8 mouse cellular contexts compared by ENCODE assay signal in the genomic region with DNA sequence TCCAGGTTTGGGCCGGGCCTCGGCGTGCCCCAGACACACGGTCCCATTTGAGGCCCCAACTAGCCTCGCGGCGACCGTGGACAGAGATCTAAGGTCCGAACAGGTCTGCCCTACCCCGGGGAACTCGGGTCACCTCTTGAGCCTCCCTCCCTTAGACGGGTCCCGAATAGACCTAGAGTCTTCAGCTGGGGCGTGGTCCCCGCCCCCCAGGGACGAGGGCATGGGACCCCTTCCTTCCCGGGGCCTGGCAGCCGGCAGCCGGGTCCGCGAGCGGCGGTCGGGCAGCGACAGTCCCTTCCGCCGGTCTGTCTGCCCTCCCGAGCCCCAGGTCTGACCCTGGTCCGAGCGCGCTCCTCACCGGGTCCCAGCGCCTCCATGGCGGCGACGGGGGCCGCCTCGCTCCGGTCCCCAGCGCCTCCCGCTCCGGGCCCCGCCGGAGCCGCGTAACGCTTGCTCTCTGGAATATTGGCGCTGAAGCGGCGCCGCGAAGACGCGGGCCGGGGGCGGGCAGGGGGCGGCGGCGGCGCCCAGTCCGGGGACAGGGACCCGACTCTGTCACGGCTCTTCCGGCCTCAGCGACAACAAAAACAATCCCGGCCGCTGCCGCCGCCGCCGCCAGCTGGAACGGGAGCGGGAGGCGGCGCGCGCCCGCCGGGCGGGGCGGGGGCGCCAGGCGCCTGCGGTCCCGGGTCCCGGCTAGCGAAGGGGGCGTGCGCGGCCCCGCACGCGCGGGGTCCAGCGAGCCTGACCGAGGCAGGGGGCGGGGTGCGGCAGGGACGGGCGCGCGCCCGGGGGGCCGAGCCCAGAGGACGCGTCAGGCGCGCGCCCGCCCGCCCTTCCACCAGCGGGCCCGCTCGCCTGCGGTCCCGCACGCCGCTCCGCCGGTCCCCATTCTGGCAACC. TPM values are rescaled to one million over a fixed set of nuclear protein-coding genes. Genes with fewer than 3 reads are reported as not detected.
DNase-seq lines count a peak whose midpoint lies in the region; ATAC-seq and TF ChIP-seq lines count a peak whose summit lies in the region.

A gene (minus strand): TSS at position 646 of the 902 bp plus-strand sequence.

- peak within 1 kb of the TSS; percentile 91 for H3K4me2 ChIP-seq in forebrain, embryonic 12.5 days
- H3K4me2 ChIP-seq in heart, embryonic 16.5 days (ENCODE audit: low read depth, low read length): peak within 1 kb of the TSS; percentile 96
- H3K4me2 ChIP-seq in liver, postnatal 0 days (ENCODE audit: low read depth, low read length): peak within 1 kb of the TSS; percentile 75
- peak within 1 kb of the TSS; percentile 68 for H3K4me2 ChIP-seq in neural tube, embryonic 13.5 days

- peaks cover 0 to 6% of the 10 kb centered on the region in 2 experiments; a peak in 2 of 4 replicates for H3K36me3 ChIP-seq in MEL (ENCODE audit: control insufficient read depth in 1 of 2, insufficient read depth in 2 of 2, low read length in 2 of 2)
- H3K36me3 ChIP-seq in forebrain, embryonic 12.5 days (replicated peaks): no peaks in the 10 kb centered on the region
- no peaks in the 10 kb centered on the region for H3K36me3 ChIP-seq in heart, embryonic 16.5 days (ENCODE audit: control insufficient read depth, insufficient read depth)
- H3K36me3 ChIP-seq in liver, postnatal 0 days (replicated peaks; ENCODE audit: insufficient read depth, low read length): no peaks in the 10 kb centered on the region
- H3K36me3 ChIP-seq in neural tube, embryonic 13.5 days: no peaks in the 10 kb centered on the region

- H3K4me3 ChIP-seq in MEL (ENCODE audit: control insufficient read depth in 1 of 2, insufficient read depth in 1 of 2, low read depth in 2 of 2, low read length in 2 of 2): peak within 1 kb of the TSS; percentile 68 to 75
- peak within 1 kb of the TSS; percentile 94 for H3K4me3 ChIP-seq in forebrain, embryonic 12.5 days (replicated peaks)
- H3K4me3 ChIP-seq in heart, embryonic 16.5 days (ENCODE audit: low read length): peak within 1 kb of the TSS; percentile 72
- peak within 1 kb of the TSS; percentile 71 for H3K4me3 ChIP-seq in liver, postnatal 0 days (ENCODE audit: low read depth, low read length)
- H3K4me3 ChIP-seq in neural tube, embryonic 13.5 days: peak within 1 kb of the TSS; percentile 56

- peaks cover 2 to 5% of the 10 kb centered on the region in 2 experiments for H3K27me3 ChIP-seq in MEL (ENCODE audit: control insufficient read depth in 1 of 2, insufficient read depth in 2 of 2, low read length in 2 of 2)
- peaks cover 10% of the 10 kb centered on the region; the same call in 1 of the 2 replicates for H3K27me3 ChIP-seq in forebrain, embryonic 12.5 days
- H3K27me3 ChIP-seq in heart, embryonic 16.5 days (ENCODE audit: control insufficient read depth, insufficient read depth, low read length): no peaks in the 10 kb centered on the region
- no peaks in the 10 kb centered on the region for H3K27me3 ChIP-seq in liver, postnatal 0 days (ENCODE audit: insufficient read depth, low read length)
- H3K27me3 ChIP-seq in neural tube, embryonic 13.5 days: 0 out of 2 replicates have a peak, but pooled peaks cover 5% of the 10 kb centered on the region

- H3K4me1 ChIP-seq in MEL (ENCODE audit: control insufficient read depth in 1 of 2, insufficient read depth in 2 of 2, low read length in 2 of 2): peaks cover 2 to 9% of the 10 kb centered on the region in 2 experiments; a peak in 2 of 4 replicates
- H3K4me1 ChIP-seq in forebrain, embryonic 12.5 days: peaks cover 12% of the 10 kb centered on the region
- H3K4me1 ChIP-seq in heart, embryonic 16.5 days (ENCODE audit: control insufficient read depth, insufficient read depth, low read length): peaks cover 6% of the 10 kb centered on the region; the same call in 1 of the 2 replicates
- H3K4me1 ChIP-seq in liver, postnatal 0 days (ENCODE audit: insufficient read depth): peaks cover 6% of the 10 kb centered on the region; the same call in 1 of the 2 replicates
- peaks cover 19% of the 10 kb centered on the region for H3K4me1 ChIP-seq in neural tube, embryonic 13.5 days (replicated peaks)

- TF ChIP-seq POLR2A in MEL (IDR thresholded peaks at IDR 0.05; ENCODE audit: control insufficient read depth in 1 of 2, insufficient read depth in 1 of 2, low read depth in 1 of 2, low read length in 2 of 2, poor library complexity in 1 of 2): no peak

- peak within 1 kb of the TSS; percentile 76 for H3K9ac ChIP-seq in MEL (ENCODE audit: control insufficient read depth, low read depth, low read length, poor library complexity, severe bottlenecking)
- peak within 1 kb of the TSS; percentile 95 for H3K9ac ChIP-seq in forebrain, embryonic 12.5 days
- peak within 1 kb of the TSS; percentile 79 for H3K9ac ChIP-seq in heart, embryonic 16.5 days (ENCODE audit: low read length)
- peak within 1 kb of the TSS; percentile 70 for H3K9ac ChIP-seq in liver, postnatal 0 days (replicated peaks)
- peak within 1 kb of the TSS; percentile 82 for H3K9ac ChIP-seq in neural tube, embryonic 13.5 days

- no peak within 1 kb of the TSS for H3K27ac ChIP-seq in MEL (ENCODE audit: control insufficient read depth, low read depth, low read length)
- H3K27ac ChIP-seq in forebrain, embryonic 12.5 days: peak within 1 kb of the TSS; percentile 71
- H3K27ac ChIP-seq in heart, embryonic 16.5 days (ENCODE audit: low read length): no peak within 1 kb of the TSS
- peak within 1 kb of the TSS; percentile 50 for H3K27ac ChIP-seq in liver, postnatal 0 days (ENCODE audit: low read depth)
- peak within 1 kb of the TSS; percentile 85 for H3K27ac ChIP-seq in neural tube, embryonic 13.5 days (replicated peaks)

- TF ChIP-seq CTCF in MEL (IDR thresholded peaks at IDR 0.05 in 2 of 3, conservative IDR thresholded peaks at IDR 0.05 in 1 of 3; ENCODE audit: control insufficient read depth in 1 of 3, insufficient read depth in 1 of 3, low read depth in 2 of 3, low read length in 3 of 3, poor library complexity in 1 of 3, severe bottlenecking in 1 of 3): no peak
- TF ChIP-seq CTCF in liver, postnatal 0 days (IDR thresholded peaks at IDR 0.05; ENCODE audit: low read depth): no peak

- under 1% methylated on average over 88 of the region's 120 CpGs for WGBS in forebrain, embryonic 12.5 days
- under 1% methylated on average over 118 of the region's 120 CpGs for WGBS in heart, embryonic 16.5 days
- 2% methylated on average over 53 of the region's 120 CpGs for WGBS in liver, postnatal 0 days (ENCODE audit: insufficient replicate concordance)
- under 1% methylated on average over 92 of the region's 120 CpGs for WGBS in neural tube, embryonic 13.5 days

- no peaks in the 10 kb centered on the region for H3K9me3 ChIP-seq in MEL (replicated peaks; ENCODE audit: insufficient read depth, low read length)
- no peaks in the 10 kb centered on the region for H3K9me3 ChIP-seq in forebrain, embryonic 12.5 days
- no peaks in the 10 kb centered on the region for H3K9me3 ChIP-seq in heart, embryonic 16.5 days (replicated peaks; ENCODE audit: control insufficient read depth, low read length)
- H3K9me3 ChIP-seq in liver, postnatal 0 days (ENCODE audit: low read length): no peaks in the 10 kb centered on the region
- H3K9me3 ChIP-seq in neural tube, embryonic 13.5 days: no peaks in the 10 kb centered on the region

- DNase-seq in MEL (ENCODE audit: low read depth, low spot score): peak; percentile 37
- peak; percentile 85 for DNase-seq in kidney, postnatal 14 days
- peak; percentile 72 for DNase-seq in liver, postnatal 0 days
- peak; percentile 5 to 13 for DNase-seq in thymus, postnatal 36 days

- TF ChIP-seq RAD21 in MEL (IDR thresholded peaks at IDR 0.05; ENCODE audit: low read depth, low read length): no peak

- ATAC-seq in cerebellum, adult (ENCODE audit: insufficient number of reproducible peaks, low FRiP score, low TSS enrichment): peak; percentile 84; the same call in 1 of the 2 replicates
- ATAC-seq in forebrain, embryonic 12.5 days (ENCODE audit: low FRiP score): peak; percentile 93
- peak; percentile 91 for ATAC-seq in heart, embryonic 16.5 days (replicated peaks; ENCODE audit: extremely low read depth, insufficient read depth, low FRiP score)
- ATAC-seq in liver, postnatal 0 days: peak; percentile 83
- ATAC-seq in neural tube, embryonic 13.5 days (ENCODE audit: low read depth): peak; percentile 95

- no peak for TF ChIP-seq EP300 in MEL (IDR thresholded peaks at IDR 0.05; ENCODE audit: low read depth in 1 of 2, low read length in 2 of 2)
- TF ChIP-seq EP300 in liver, postnatal 0 days (IDR thresholded peaks at IDR 0.05; ENCODE audit: low read depth): no peak

- no peaks in the 10 kb centered on the region; the same call in 1 of the 2 replicates for H3K79me2 ChIP-seq in MEL (ENCODE audit: control insufficient read depth, insufficient read depth, low read length, poor library complexity)

TF ChIP-seq in MEL, 35 proteins besides CTCF, POLR2A, EP300 and RAD21:
- TF ChIP-seq MAZ (IDR thresholded peaks at IDR 0.05; ENCODE audit: low read depth, low read length): 0 out of 2 replicates have a peak, but pooled peaks have one; percentile 21
- TF ChIP-seq MYB (IDR thresholded peaks at IDR 0.05; ENCODE audit: low read depth, low read length): no peak
- TF ChIP-seq MXI1 (IDR thresholded peaks at IDR 0.05; ENCODE audit: low read depth, low read length): no peak
- no peak for TF ChIP-seq MYC (IDR thresholded peaks at IDR 0.05; ENCODE audit: low read depth, low read length)
- no peak for TF ChIP-seq GABPA (IDR thresholded peaks at IDR 0.05; ENCODE audit: low read depth, low read length)
- no peak for TF ChIP-seq CHD2 (IDR thresholded peaks at IDR 0.05; ENCODE audit: low read length)
- peak; percentile 87; the same call in 1 of the 2 replicates for TF ChIP-seq UBTF (IDR thresholded peaks at IDR 0.05; ENCODE audit: borderline replicate concordance, insufficient read depth, low read depth, low read length)
- no peak for TF ChIP-seq NRF1 (IDR thresholded peaks at IDR 0.05; ENCODE audit: insufficient read depth, low read depth, low read length, poor library complexity, severe bottlenecking)
- no peak for TF ChIP-seq MAFK (IDR thresholded peaks at IDR 0.05; ENCODE audit: borderline replicate concordance, low read depth, low read length)
TF ChIP-seq in MEL: peak in this region for 2.

RNA-seq across cellular contexts. Expression of the gene that starts here (rescaled TPM):
- 0.39 and 0.42 TPM in 2 replicates for total RNA-seq in MEL (2012; rRNA removed)
- polyA plus RNA-seq in MEL (2012; ENCODE audit: insufficient read depth in 1 of 2, insufficient read length in 2 of 2, low read depth in 1 of 2, low replicate concordance in 2 of 2, missing spikeins in 1 of 2): 1 to 10 TPM in 1 of 2 experiments, not detected in 1; 1.8 TPM
- 6.1 and 6.3 TPM in 2 replicates for polyA plus RNA-seq in forebrain, embryonic 12.5 days (2016; fragmentation: Nextera tagmentation; extraction: Ambion mirVana)
- polyA plus RNA-seq in heart, embryonic 16.5 days (2015; fragmentation: Nextera tagmentation; extraction: Ambion mirVana): 0.97 and 1.1 TPM in 2 replicates
- polyA plus RNA-seq in liver, postnatal 0 days (2015; fragmentation: Nextera tagmentation; extraction: Ambion mirVana): 0.38 and 0.63 TPM in 2 replicates
- polyA plus RNA-seq in neural tube, embryonic 13.5 days (2015; fragmentation: Nextera tagmentation; extraction: Ambion mirVana): 8.7 and 9.1 TPM in 2 replicates

Comparison
In these comparisons a context has a peak if more than half of its experiments do, and no peak if none do; other contexts are left out.
1. Peak in DNase-seq, ATAC-seq, H3K4me3 ChIP-seq, H3K27ac ChIP-seq, H3K9ac ChIP-seq and H3K4me2 ChIP-seq in liver, postnatal 0 days; RNA of the gene not detected or under 1 TPM.
2. DNase-seq: peak in every context shown above with its lines; median percentile 85 in kidney, postnatal 14 days; 72 in liver, postnatal 0 days; 37 in MEL; 9 in thymus, postnatal 36 days.
3. H3K27ac ChIP-seq: peak in forebrain, embryonic 12.5 days (single experiment) and neural tube, embryonic 13.5 days (single experiment); none in MEL (single experiment) and heart, embryonic 16.5 days (single experiment).
4. Peak in every context shown above with its lines, with median percentiles within 50 percentile points of each other: H3K4me3 ChIP-seq, H3K9ac ChIP-seq, ATAC-seq and H3K4me2 ChIP-seq.